Mouse (Mus musculus) liver, embryonic 14.5 days (tissue): ENCODE results near the gene Mmp8.
A peak's percentile ranks its signal among the peaks of the same experiment; 100 is the strongest.

Experiments
- CTCF ChIP-seq: IDR thresholded peaks from 2 replicates; pipeline ENCODE4 v1.5.1; 2016; ENCODE audit warnings: antibody characterized with exemption, low read depth, control low read depth
- EP300 ChIP-seq: IDR thresholded peaks from 2 replicates; pipeline ENCODE4 v1.6.1; 2016; ENCODE audit warnings: antibody characterized with exemption, low read depth

DNA sequence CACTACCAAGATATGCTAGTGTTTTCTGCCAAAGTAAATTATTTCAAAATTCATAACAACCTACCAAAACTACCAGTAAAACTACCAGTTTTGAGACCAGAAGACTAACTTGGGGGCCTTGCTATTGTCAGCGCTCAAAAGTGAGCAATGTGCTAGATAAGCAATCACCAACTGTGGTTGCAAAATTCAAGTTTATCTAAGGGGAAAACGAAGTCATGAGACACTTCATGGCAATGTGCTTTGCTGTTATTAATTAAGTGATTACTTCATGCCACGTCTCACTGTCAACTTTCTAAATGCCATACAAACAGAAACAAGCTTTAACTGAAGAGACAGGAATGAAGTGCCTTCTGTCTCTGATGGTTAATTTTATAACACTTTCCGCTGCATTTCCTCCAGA is 12.9 kb downstream of the Mmp8 start, which contains the start of gene Mmp27:
- no peak for TF ChIP-seq CTCF
- peak; percentile 33; the same call in 1 of the 2 replicates for TF ChIP-seq EP300
